Mouse (Mus musculus): ENCODE data around the gene Slc38a4.

Gene Slc38a4

DNA sequence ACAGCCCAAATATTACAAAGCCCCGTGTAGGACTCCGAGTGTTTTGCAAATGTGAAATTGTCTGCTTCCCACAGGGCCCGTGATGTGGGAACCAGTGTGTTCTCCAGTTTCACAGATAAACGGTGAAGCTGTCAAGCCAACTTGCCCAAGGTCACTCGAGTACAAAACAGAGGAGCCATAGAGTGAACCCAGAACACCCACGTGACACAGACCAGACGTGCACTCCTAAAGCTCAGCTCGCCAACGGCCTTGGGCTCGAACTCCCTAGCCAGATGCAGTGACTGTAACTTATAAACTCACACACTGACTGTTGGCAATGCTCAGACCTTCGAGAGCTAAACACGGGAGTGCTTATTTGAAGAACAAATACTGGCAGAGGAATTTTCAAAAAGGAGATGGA, 5.3 kb downstream of the Slc38a4 start:
- DNase-seq = no peak

DNA sequence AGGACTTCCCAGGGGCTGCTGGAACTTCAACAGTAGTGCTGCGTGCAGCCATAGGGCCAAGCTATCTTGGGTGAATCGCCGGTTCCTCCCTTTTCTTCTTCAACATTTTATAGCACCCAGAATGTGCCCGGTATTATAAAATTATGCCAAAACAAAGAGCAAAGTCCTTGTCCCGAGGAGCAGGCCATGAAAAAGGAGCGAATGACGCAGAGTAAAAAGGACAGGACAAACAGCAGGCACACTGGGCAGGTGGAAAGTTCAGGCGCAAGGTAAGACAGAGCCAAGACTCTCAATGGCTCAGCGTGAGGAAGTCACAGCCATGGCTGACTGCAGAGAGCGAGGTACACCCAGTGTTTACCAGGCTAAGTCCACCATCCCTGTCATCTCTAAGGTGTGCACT, 5.7 kb downstream of the Slc38a4 start:
- no peak for DNase-seq

DNA sequence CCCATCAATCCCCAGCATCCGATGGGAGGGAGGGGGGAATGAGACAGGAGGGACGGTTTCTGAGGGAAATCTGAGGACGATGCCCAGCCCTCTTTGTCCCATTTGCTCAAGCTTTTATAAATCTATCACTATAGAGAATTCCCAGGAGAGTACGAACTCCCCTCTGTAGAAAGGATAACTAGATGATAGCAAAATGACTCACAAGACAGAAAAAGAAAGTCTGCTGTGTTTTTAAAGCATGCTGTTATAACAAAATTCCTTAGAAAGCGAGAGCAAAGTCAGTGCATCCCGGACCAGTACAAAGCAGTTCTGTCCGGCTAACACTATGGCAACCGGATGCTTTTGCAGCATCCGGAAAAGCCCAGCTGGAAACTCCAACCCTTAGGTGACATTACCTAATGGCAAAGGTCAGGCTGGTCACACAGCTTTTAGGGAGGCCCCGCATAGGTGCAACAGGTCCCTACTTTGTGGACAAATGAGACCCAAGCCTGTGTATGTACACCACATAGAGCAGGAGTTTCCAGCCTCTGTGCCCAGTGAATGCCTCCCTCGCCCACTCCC, 6.4 kb downstream of the Slc38a4 start:
- DNase-seq = no peak

DNA sequence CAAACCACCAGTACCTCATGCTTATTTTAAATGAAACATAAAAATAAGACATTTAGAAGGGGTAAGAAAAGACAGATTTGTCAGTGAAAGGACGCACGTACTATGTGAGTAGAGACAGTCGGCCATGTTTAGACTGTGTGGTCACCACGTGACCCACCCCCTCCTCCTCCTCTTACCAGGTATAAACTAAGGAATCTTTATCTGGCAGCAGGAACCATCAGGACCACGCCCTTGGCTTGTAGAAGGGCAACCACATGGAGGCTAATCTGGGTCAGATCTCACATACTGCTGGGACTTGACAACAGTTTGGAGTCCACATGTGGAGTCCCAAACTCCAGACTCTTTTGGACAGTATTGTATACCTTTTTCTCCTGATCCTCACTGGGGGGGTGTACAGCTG, 7.5 kb downstream of the Slc38a4 start:
- no peak for DNase-seq

DNA sequence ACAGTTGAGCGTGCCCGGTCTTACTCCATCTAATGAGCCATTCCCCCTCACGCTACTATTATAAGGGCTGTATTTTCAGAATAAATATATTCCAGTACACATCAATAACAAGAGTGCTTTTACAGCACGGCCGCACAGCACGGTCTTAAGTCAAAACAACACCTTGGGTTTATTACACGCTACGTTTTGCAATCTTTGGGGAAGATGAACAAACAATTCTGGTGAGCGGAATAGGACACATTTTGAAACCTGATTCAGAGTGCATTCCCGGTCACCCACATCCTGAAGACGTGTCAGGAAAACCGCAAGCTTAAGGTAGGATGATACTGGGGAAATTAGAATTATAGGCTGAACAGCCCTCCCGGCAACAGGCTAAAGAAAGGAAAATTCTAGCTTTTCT, 11.8 kb downstream of the Slc38a4 start:
- DNase-seq = no peak

DNA sequence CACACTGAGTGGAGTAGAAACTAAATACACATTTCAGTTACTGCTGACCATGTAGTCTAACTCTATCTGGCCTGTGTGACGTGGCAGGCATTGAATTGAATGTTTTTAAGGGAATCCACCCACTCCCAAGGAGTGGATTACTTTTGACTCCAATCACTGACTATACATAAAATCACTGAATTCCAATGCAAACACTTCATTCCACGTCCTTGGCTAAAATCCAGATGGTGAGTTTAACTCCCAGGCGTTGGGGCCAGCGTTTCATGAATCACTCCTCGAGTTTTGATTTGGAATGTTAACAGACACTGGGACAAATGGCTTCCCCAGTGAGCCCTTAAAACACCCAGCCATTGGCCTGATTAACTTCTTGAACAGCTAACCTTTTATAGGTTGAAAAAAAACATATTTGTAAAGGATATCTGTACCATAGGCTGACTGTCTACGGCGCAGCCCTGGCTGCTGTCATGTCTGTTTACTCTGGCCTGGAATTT, 13.7 kb downstream of the Slc38a4 start:
- DNase-seq = peak in 1 of 2 experiments; percentile 20

DNA sequence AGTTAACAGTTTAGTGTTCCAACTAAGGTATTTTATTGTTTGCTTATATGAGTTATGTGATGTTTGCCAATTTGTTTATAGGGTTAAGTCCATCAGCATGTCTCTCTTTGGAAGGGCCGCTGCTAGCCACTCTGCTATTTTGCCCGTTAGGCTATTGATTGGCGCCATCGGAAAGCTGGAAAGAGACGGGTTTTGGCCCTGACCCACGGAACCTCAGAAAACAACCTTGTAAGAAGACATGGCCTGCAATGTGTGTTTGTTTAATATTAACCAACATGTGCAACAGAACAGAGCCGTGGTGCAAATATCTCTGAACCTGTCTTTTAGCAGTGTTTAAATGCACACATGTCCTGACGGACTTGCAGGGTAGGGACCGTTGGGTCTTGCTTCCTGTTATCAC, 14.6 kb downstream of the Slc38a4 start:
- DNase-seq = no peak

DNA sequence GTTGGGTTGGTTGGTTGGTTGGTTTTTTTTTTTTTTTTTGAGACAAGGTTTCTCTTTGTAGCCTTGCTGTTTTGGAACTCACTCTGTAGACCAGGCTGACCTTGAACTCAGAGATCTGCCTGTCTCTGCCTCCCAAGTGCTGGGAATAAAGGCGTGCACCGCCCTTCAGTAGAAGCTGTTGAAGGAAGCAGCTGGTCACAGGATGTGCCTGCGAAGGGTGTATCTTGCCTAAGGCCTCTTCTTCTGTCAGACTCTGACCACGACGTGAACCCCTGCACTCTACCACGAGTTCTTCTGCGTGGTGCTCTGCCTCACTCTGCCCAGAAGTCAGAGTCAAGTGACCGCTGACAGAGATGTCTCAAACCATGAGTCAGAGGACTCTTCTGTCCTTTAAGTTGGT, 18.0 kb downstream of the Slc38a4 start:
- DNase-seq = no peak

DNA sequence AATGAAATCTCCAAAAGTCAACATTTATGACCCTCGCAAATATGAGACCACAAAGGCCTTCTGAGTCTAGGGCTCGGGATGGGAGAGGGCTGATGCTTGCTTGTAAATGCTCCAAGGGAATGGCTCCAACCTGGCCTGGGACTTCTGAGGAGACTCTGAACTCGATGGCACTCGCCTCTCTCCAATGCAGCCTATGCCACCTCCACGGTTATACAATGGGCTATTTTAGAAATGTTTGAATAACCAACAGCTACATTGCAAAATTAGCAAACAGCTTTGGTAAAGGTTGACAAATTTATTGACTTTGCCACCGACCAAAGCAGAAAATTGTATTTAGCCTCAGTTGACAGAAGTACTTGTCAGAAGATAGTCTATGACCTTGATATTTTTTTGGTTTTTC, 19.9 kb downstream of the Slc38a4 start:
- no peak for DNase-seq

DNA sequence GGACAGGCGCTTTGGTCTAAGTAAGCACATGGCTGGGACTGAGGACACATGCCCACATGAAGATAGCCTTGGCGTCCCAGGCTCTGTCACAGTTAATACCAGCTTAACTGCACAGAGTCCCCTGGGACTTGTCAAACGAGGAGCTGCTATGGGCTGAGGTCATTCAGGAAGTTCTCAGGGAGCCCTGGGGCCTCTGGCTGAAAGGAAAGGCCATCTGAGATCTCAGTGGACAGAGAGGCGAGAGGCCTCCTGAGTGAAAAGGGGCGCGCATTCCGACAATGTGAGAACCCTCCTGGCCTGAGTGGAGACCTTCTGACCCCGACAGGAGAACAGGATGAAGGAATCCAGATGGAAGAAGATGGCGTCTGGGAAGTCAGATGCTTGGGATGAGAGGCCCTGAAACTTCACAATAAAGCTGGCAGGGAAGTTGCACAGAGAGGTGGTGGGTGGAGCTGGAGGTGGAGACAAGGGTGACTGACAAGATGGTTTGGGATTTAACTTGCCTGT, 22.2 kb downstream of the Slc38a4 start:
- DNase-seq = no peak

DNA sequence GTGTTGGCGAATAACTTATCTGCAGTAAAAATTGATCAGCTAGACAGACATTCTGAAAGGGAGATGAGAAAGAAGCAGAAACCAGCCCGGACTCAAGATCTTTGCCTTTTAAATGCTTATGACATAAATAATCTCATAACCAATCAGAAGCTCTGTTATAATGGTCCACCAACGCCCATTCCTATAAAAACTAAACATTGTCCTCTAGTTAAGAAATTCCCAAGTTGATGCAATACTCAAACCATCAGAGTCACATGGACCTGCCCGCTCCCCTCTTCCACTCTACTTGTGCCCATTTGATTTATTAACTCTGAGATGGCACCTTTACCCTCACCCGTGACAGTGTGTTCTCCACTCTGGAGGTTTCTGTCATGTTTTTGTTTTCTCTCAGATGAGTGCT, 23.9 kb downstream of the Slc38a4 start:
- no peak for DNase-seq

DNA sequence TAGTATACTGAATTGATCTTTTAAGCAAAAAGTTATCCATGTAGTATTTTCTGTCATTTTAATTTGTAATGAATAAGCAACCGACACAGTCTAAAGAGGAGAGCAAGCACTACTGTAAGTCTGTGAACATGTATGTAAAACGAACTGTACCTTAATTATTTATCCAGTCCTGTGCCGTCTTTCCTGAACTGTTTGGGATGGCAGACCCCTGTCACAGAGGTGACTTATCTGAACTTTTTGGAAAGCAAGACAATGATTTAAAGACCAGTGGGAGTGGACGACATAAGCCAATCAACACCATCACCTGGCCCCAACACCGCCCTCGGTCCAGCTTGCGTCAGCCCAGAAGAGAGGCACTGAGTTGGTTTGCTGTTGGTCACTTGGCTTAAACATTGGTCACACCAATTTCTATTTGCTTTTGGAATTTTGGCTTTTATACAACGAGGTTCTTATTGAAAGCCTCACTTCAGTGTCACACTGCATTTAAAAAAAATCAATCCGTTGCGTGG, 24.7 kb downstream of the Slc38a4 start:
- DNase-seq = no peak

DNA sequence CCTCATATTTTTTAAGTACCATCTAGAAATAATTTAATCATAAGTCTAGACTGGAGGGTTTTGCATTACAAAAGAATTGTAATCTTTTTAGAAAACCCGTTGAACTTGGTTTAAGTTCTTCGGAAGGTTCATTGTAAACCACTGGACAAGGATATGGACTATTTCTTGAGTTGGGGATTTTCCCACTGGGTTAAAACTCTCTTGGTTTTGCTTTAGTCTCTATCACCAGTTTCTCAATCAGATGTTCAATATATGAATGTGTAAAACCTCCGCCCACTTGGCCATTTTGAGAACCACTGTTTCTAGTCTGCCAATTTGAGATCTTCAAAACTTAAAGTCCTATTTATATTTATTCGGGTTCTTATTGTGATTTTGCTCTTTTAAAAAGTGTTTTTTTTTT, 25.6 kb downstream of the Slc38a4 start:
- no peak for DNase-seq

DNA sequence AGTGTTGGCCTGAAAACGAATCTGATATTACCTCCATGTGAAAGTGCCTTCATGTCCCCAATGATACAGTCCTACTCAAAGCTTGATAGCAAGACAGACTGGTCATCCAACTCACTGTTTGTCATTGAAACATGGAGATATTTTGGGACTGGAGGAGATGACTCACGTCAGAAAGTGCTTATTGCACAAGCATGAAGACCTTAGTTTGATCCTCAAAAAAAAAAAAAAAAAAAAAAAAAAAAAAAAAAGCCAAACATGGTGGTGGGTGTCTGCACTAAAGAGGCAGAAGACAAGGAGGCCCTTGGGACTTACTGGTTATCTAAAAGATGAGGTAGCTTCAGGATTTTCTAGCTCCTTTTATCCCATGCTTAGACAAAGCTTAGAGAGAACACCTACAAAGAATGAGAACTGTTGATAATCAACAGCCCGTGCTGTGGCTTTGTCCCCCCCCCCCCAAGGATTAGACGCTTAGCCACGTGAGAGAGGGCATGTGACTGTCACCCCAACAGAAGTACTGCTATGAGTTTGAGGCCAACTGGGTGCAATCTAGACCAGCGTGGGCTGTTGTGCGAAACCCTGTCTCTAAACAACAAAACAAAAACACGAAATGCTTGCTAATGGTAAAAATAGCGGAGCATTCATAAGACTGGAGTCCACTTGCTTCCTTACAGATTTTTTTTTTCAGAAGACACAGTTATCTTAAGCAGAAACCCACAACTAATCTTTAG, 26.5 kb downstream of the Slc38a4 start:
- DNase-seq = no peak

DNA sequence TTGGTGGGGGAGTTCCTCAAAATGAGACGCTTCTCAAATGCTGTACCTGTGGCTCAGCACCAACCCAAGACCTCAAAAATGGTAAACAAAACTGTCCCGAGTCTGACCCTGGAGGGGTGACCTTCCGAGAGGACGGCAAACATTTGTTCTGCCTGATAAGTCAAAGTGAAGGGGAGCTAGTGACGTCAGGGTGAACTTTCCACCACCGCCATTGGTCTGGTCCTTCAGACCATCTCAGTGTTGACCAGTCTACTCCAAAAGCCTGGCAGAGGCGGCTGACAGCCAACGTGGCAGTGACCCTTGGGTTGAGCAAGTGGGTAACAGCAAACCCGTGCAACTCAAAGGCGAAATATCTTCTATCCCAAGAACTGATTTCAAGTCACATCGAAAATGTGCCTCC, 27.1 kb downstream of the Slc38a4 start:
- peak; percentile 62 to 80 for DNase-seq

DNA sequence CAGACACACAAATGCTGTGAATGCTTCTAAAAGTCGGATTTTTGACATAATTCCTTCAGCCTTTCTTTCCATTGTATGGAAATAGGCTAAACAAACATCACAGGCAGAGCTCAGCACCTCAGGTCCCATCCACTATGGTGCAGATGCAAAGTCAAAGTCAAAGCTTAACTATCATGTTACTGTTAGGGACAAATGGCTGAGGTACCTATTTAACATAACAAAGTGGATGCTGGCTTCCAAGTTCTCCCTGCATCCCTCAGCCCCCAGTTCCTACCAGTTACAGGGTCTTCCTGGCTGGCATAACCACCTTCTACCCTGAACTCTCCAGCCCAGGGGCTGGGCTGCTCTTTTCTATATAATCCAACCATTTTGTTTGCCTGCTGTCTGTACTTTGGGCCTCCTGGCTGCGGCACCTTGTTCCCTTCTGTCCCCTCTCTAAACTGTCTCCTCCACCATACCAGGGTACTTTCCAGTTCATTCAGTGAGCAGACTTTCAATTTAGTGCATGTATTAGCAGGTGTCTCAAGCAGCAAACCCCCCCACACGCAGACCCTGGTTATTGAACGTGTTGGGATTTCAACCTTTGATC, 27.6 kb downstream of the Slc38a4 start:
- DNase-seq = no peak

DNA sequence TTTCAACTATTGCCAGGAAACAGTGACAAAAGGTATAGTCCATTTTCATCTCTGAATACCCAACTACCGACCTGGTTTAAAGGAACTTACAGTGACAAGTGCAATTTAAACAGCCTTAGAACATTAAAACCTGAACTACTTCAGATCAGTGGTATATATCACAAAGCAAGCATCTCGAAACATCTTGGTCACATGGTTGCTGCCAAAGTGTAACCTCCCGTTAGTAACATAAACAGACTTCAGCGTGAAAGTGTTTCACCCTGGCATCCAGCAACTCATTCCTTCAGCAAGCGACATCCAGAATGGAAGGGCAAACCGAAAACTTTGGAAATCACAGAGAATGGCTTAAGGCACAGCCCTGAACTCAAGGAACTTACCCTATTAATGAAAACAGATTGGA, 29.1 kb downstream of the Slc38a4 start:
- no peak for DNase-seq

DNA sequence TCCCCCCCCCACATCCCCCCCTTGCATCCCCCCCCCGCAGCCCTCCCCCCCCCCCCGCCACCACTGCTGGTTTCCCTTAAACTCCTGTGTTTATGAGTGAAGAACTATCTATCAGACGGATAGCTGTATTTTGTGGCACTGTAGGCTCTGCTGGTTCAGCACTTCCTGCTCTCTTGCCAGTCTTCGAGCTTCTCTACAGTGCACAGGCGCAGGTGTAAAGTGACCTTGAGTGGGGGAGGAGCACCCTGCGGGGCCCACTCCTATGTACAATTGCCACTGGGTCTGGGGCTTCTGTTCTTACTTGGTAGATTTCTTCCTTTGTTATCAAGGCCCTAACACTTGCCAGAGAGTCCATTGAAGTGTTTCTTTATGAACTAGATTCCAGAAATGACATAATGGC, 33.0 kb downstream of the Slc38a4 start:
- no peak for DNase-seq

DNA sequence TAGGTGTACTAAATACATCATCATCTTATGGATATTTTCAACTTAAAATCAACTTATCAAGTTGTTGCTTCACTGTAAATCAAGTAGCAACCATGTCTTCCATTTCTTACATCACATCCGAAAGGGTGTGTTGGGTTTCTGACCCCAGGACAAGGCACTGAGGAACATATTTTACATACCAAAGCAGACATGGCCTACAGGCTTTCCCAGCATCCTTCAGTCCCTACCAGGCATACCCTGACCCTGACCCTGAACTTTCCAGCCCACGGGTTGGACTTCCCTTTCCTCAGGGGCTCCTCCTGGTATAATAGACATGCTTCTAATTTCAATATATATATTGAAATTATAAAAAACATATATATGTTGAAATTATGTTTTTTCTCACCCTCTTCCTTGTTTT, 33.5 kb downstream of the Slc38a4 start:
- no peak for DNase-seq

DNA sequence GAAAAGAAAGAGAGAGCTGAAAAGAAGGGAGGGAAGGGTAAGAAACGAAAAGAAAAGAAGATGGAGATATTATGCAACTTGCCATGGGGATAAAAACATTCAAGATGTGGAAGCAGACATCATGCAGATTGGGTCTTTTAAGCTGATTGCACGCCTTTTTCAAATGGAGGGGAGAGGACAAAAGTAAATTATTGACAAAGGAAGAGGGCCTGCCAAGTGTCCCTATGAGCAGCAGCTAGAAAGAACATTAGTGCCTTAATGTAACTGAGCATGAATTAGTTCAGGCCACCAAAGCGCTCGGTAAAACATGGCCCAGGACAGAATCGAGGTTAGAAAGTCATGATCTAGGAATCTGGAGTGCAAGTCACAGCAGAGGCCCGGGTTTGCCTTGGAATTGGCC, 35.5 kb downstream of the Slc38a4 start:
- DNase-seq = no peak

DNA sequence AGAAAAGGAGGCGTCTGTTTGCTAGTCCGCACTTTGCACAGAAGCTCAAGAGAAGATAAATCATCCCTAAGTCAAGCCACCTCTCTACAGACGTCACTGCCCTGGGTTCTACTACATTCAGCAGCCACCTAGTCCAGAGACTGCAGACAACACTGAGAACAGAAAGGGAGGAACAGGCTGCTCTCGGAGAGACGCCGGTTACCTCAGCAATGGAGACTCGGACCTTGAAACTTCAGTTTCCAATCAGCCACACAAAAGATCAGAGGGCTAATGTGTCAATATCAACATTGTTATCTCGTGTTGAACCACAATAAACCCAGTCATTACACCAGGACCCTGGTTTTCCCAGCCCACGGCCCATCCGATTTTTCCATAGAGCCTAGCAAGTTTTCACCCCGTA, 36.4 kb downstream of the Slc38a4 start:
- no peak for DNase-seq

DNA sequence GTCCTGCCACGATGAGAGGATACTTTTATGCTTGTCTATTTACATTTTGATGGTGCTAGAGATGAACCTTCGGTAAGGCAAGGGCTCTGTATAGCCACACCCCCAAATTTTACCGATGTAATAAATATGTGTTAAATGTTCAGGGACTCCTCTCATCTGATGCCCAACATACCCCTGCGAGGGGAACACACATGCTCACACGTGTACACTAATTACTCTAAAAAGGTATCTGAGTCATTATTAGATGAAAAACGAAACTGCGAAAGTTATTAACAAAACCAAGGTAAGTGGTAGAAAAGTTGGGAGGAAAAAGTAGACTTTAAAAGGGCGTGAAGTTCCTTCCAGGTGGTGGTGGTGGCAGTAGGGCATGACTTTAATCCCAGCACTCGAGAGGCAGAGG, 38.6 kb downstream of the Slc38a4 start:
- DNase-seq = no peak

DNA sequence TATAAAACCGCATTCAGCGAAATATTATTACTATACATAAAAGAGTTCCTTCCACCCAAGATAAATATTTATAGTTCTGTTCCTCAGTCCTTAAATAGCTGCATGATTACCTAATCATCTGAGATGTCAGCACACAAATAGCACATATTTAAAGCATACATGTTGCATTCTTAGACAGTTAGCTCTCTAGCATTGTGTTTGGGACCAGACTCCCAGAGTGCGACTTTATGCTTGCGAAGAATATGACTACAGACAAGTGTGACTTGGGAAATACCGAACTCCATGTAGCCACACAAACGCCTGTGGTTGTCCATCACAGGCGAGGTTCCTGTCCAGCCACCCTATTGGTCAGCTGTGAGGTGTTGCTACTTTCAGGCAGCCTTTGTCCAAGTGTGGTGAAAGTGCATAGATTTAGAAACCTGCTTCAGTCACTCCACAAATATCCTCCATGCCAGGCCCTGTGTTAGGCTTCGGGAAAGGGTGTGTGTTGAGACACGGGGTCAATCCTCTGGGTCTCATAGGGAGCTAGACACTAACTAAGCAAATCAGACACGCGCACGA, 40.6 kb downstream of the Slc38a4 start:
- DNase-seq = peak; percentile 14 to 58

All from lung, postnatal 4 days (tissue).